In genomic region chr13:24194018-24194417, GRCm38 (mm10) we compare ENCODE assay signal across 11 mouse cellular contexts.
DNase-seq lines count a peak whose midpoint lies in the region; ATAC-seq and TF ChIP-seq lines count a peak whose summit lies in the region.
"Had no signal": no experiment of that assay in that cellular context is flagged by ENCODE, and none has a peak within 500 bp of the region (broad histone marks: within the 10 kb centered on the region; RNA-seq: fewer than 3 reads in every experiment).

No protein-coding gene starts in this region.

- no peak for DNase-seq in limb, embryonic 10.5 days (ENCODE audit: low spot score)
- peak; percentile 51 to 55 for DNase-seq in B cell, adult 2 months
- DNase-seq in ES-CJ7 (ENCODE audit: low read depth, low spot score): peak; percentile 33
- DNase-seq in urinary bladder, postnatal 14 days (ENCODE audit: low spot score): no peak
- DNase-seq in adrenal gland, postnatal 10 days: no peak
- DNase-seq: gastrocnemius, postnatal 25 days; heart, postnatal 10 days; kidney, adult 8-10 months had no signal

- TF ChIP-seq CTCF in embryonic fibroblast, embryonic 13.5 days (IDR thresholded peaks at IDR 0.05; ENCODE audit: borderline replicate concordance, insufficient read depth, low read length): peak; percentile 31; the same call in 1 of the 2 replicates

- 82% methylated on average over 5 of the region's 5 CpGs for WGBS in limb, embryonic 13.5 days
- WGBS in limb, embryonic 10.5 days: 83% methylated on average over 5 of the region's 5 CpGs

- no peak overlapping the region for H3K4me3 ChIP-seq in limb, embryonic 13.5 days
- H3K4me3 ChIP-seq in limb, embryonic 10.5 days: no peak overlapping the region
- no peak overlapping the region for H3K4me3 ChIP-seq in embryonic fibroblast, embryonic 13.5 days (ENCODE audit: insufficient read depth, low read length)
- H3K4me3 ChIP-seq: forebrain, embryonic 10.5 days had no signal

- H3K36me3 ChIP-seq in limb, embryonic 13.5 days: no peaks in the 10 kb centered on the region
- no peaks in the 10 kb centered on the region for H3K36me3 ChIP-seq in limb, embryonic 10.5 days
- H3K36me3 ChIP-seq: forebrain, embryonic 10.5 days had no signal

- no peak overlapping the region for H3K4me2 ChIP-seq in limb, embryonic 13.5 days (replicated peaks)

- H3K9me3 ChIP-seq in limb, embryonic 13.5 days: peaks cover 3% of the 10 kb centered on the region; the same call in 1 of the 2 replicates
- H3K9me3 ChIP-seq in limb, embryonic 10.5 days (replicated peaks): 0 out of 2 replicates have a peak, but pooled peaks cover 5% of the 10 kb centered on the region

- H3K9ac ChIP-seq in limb, embryonic 13.5 days: no peak overlapping the region

- ATAC-seq in limb, embryonic 13.5 days (ENCODE audit: low FRiP score, low read depth): no peak

- H3K27ac ChIP-seq in limb, embryonic 13.5 days: 0 out of 2 replicates have a peak overlapping the region, but pooled peaks have one; percentile 45
- no peak overlapping the region for H3K27ac ChIP-seq in limb, embryonic 10.5 days
- no peak overlapping the region for H3K27ac ChIP-seq in embryonic fibroblast, embryonic 13.5 days (ENCODE audit: insufficient read depth, low read length)
- H3K27ac ChIP-seq: forebrain, embryonic 10.5 days had no signal

- peaks cover 35% of the 10 kb centered on the region for H3K4me1 ChIP-seq in limb, embryonic 13.5 days
- H3K4me1 ChIP-seq in limb, embryonic 10.5 days: no peaks in the 10 kb centered on the region; the same call in 1 of the 2 replicates
- peaks cover 8% of the 10 kb centered on the region; the same call in 1 of the 2 replicates for H3K4me1 ChIP-seq in embryonic fibroblast, embryonic 13.5 days (ENCODE audit: control insufficient read depth, insufficient read depth, low read length)

- TF ChIP-seq POLR2A in embryonic fibroblast, embryonic 13.5 days (IDR thresholded peaks at IDR 0.05; ENCODE audit: low read depth, low read length): no peak

- H3K27me3 ChIP-seq in limb, embryonic 13.5 days: no peaks in the 10 kb centered on the region
- no peaks in the 10 kb centered on the region for H3K27me3 ChIP-seq in limb, embryonic 10.5 days (ENCODE audit: low read depth, poor library complexity, severe bottlenecking)

Comparison
In these comparisons a context has a peak if more than half of its experiments do, and no peak if none do; other contexts are left out.
1. DNase-seq: peak in B cell, adult 2 months (2 of 2) and ES-CJ7 (single experiment); none in limb, embryonic 10.5 days (single experiment), urinary bladder, postnatal 14 days (single experiment) and adrenal gland, postnatal 10 days (single experiment).